Mouse (Mus musculus) frontal cortex, postnatal 25 days (tissue): ENCODE results near the gene Nmnat2.

ENCODE experiments used
- DNase-seq, 2 experiments: peaks; one replicate each; pipeline ENCODE4 v3.0.0; 2022; ENCODE audit warnings: low spot score in 2 of 2

Nmnat2 gene

DNA sequence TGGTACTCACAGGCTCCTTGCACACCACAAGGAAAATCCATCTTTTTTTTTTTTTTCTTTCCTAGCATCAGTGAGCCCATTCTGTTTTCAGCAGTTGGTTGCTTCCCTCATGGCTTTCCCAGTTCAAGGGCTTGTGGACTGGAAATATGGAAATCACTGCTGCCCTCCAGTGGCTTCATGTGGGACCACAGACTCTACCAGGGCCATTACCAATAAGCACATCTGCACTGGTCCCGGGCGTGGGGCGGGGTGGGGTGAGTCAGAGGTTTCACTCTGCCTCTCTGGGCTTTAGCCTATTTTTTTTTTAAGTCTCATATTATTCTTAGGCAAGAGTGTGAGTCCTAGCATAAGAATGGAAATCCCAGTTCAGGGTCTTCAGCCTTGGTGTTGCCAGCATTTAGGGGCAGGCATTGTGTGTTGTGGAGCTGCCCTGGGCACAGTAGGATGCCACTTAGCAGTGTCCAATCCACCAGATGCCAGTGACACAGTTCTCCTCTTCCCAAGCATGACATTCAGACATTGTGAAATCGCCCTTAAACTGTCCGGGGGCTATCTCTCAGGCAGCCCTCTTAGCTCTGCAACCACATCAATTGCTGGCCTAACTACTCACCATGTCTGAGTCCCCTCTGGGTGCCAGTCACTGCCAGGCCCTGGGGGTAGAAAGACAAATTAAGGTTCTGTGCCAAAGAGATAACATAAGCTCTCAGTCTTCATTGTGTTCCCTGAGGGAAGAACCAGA, 137.6 kb downstream of the Nmnat2 start:
- peak; percentile 58 to 66 for DNase-seq

DNA sequence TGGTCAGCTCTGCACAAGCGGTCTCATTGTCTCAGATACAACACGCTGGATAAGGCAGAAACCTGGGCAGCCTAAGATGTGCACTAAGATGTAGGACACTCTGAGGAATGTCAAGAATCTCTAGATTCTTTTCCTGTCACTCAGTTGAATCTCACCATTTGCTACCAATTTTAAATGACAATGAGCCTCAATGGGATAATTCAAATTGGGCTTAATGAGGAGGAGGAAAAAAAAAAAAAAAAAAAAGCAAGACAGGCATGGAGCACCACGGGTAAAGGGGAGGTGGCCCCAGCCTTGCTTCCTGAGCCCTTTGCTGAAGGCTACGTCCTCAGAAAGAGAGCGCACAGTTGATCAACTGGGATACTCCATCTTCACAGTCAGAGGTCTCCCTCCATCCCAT, 138.4 kb downstream of the Nmnat2 start:
- DNase-seq, result no peak

DNA sequence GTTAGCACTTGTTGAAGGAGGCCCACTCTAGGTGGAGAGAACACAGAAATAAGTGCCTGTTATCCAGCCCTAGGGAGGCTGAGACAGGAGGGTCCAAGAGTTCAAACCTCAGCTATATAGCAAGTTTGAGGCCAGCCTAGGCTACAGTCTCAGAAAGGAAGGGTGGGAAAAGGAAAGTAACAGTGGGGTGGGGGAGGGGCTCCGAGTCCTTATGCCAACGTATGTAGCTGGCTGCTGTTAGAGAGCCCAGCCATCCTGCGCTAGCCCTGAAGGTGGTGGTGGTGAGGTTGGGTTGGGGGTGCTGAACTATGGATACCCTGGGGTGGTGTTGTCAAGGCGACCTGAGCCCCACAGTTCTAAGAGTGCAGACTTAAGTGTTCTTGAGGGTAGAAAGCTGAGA, 138.8 kb downstream of the Nmnat2 start:
- no peak for DNase-seq

GRCm38 (mm10) chr1:153094226-153095076, 139.7 kb downstream of the Nmnat2 start:
- no peak for DNase-seq

GRCm38 (mm10) chr1:153095328-153095727, 140.5 kb downstream of the Nmnat2 start:
- DNase-seq, result no peak

GRCm38 (mm10) chr1:153095826-153096727, 141.3 kb downstream of the Nmnat2 start:
- DNase-seq, result no peak

- DNase-seq, result no peak
Measured at GRCm38 (mm10) chr1:153097017-153097675, 142.4 kb downstream of the Nmnat2 start.

- no peak for DNase-seq
Measured at GRCm38 (mm10) chr1:153098586-153098985, 143.8 kb downstream of the Nmnat2 start.

DNA sequence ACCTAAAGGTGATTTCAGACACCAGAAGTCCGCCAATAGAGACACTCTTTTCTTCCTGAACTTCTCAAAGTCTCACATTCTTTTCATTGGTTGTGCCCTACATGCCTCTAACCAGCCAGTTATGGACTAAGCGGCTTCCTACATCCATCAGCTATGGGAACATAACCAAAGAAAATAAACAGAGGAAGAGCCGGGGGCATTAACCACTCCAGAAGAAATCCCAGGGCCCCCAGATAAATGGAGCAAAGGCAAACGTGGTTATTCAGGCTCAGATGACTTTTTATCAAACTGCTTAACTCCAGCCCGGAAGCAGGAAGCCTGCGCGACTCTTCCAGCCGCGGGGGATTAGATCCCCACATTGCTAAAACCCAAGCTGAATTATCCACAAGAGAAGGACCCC, 146.1 kb downstream of the Nmnat2 start:
- DNase-seq, result no peak

- peak in 1 of 2 experiments; percentile 43 for DNase-seq
Measured at GRCm38 (mm10) chr1:153101327-153101880, 146.6 kb downstream of the Nmnat2 start.

- DNase-seq, result no peak
Measured at GRCm38 (mm10) chr1:153102296-153103185, 147.7 kb downstream of the Nmnat2 start.

DNA sequence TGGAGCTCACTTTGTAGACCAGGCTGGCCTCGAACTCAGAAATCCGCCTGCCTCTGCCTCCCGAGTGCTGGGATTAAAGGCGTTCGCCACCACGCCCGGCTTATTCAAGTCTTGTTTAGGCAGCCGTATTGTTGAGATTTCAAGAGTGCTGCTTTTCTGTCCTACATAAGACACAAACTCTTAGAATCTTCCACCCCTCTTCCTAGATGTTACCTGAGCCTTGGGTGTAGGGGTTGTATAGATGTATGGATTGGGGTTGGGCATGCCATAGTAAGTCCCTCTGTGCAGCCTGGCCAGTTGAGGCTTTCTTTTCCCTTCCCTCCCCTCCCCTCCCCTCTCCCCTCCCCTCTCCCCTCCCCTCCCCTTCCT, 148.4 kb downstream of the Nmnat2 start:
- DNase-seq, result no peak

DNA sequence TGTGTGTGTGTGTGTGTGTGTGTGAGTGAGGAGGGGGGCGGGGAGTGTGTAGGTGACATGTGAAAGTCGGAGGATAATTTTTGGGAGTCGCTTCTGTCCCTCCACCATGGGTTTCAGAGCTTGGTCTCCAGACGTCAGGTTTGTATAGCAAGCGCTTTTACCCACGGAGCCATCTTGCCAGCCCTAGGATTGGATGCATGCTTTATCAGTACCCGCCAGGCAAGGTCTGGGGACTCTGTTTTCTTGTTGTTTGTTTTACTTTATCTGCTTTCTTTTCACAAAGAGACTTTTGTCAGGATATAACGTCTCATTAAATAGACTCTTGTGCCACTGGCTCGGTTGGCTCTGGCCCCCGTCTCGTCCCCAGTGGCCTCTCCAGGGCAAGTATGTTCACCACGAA, 150.0 kb downstream of the Nmnat2 start:
- no peak for DNase-seq

- no peak for DNase-seq
Measured at GRCm38 (mm10) chr1:153107866-153108265, 153.1 kb downstream of the Nmnat2 start.

GRCm38 (mm10) chr1:153109346-153109745, 154.6 kb downstream of the Nmnat2 start:
- DNase-seq, result no peak

DNA sequence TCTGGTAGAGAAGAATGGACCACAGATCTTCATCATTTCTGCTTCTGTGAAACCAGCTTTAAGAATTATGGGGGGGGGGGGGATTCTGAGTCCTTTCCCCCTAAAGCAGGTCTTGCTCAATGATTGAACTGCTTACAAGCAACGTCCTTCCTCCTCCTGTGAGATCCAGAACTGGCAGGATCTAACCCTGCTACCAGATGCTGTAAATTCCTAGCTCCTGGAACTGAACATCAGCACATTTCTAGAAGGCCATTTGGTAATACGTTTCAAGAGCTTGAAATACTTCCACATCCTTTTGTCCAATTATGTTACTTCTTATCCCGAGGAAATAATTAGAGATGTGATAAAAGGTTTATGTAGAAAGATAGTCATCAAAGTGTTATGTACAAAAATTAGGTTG, 155.0 kb downstream of the Nmnat2 start:
- DNase-seq, result no peak

DNA sequence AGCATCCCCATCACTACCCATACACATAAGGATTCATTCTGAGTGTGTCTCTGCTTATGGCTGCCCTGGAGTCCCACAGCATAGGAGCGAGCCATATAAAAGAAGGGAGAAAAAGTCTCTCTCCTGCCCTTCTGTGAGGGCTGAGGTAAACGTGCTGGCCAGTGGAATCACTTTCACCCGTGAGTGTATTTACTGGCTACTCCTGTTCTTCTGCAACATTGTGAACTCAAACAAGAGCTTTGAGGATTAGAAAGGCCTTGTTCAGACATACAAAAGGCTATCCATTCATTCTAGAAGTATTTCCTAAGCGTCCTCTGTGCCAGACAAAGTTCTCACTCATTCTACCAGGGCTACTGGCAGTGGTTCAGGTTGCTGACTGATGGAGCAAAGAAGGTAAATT, 156.8 kb downstream of the Nmnat2 start:
- no peak for DNase-seq

DNA sequence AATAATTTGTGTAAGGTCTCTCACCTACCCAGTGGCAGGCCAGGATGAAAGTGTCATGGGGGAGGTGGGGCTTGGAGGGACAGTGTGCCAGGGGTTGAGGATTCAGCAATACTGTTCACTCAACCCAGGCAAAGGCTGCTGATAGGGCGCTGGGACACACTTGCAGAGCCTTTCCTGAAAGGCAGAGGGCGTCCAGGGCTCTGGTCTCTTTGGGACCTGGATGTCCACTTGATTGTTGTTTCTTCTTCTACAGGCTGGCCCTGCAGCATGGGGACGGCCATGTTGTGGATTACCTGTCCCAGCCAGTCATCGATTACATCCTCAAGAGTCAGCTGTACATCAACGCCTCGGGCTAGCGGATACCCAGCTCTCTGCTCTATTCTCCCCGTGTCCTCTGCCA, 160.5 kb downstream of the Nmnat2 start:
- DNase-seq, result no peak

DNA sequence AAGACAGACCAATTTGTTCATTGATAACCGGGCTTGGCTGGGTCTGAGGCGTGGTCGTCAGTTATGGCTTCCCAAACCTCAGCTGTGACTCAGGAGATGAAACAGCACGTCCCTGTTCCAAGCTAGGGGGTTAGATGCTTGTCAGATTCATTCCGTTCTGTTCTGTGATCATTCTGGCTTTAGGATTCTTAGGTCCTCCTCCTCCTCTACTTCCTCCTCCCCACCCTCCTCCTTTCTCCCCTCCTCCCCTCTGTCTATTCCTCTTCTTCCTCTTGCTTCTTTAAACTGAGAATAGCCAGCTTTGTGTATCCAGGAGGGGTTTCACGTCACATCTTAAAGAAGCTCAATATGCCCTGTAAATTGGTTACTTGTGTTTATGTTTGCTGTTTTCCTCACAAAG, 165.8 kb downstream of the Nmnat2 start:
- no peak for DNase-seq

DNA sequence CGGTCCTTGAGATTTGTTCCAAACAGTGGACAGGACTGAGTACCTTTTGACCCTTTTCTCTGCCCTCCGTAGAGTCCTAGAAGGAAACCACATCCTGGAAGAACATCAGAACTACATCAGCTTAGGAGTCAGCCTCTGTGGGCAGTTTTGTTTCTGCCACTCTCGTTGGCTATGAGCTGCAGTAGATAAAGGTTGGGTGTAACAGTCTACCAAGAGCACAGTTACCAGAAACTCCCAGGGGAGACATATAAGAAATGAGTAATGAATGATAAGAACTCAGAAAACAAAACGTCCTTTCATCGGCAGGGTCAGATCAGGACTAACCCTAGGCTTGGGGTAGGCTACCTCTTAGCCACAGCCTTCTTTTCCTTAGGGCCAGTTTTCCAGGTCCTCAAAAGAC, 166.5 kb downstream of the Nmnat2 start:
- no peak for DNase-seq
